In genomic region chr15:98155272-98155671, GRCm38 (mm10) we compare ENCODE assay signal across 28 mouse cellular contexts. TPM values are rescaled to one million over a fixed set of nuclear protein-coding genes. Genes with fewer than 3 reads are reported as not detected.
A peak's percentile ranks its signal among the peaks of the same experiment; 100 is the strongest.
DNase-seq lines count a peak whose midpoint lies in the region; ATAC-seq and TF ChIP-seq lines count a peak whose summit lies in the region.
"Had no signal": no experiment of that assay in that cellular context is flagged by ENCODE, and none has a peak within 500 bp of the region (broad histone marks: within the 10 kb centered on the region; RNA-seq: fewer than 3 reads in every experiment).

No protein-coding gene starts in this region.

- DNase-seq in CH12.LX (ENCODE audit: extremely low read depth) (no peak), MEL (ENCODE audit: low read depth, low spot score) (no peak), ZHBTc4 (ENCODE audit: low read depth, low spot score) (peak; percentile 47)
- DNase-seq in frontal cortex, postnatal 25 days (ENCODE audit: low spot score in 2 of 2), result no peak
- DNase-seq in heart, postnatal 4 days, result no peak
- DNase-seq: adrenal gland, postnatal 10 days; adrenal gland, postnatal 25 days; cerebellum, adult 11 months; cerebellum, adult 18-20 months; cerebellum, adult 8-10 months; cerebellum, adult 9-11 months; cerebellum, postnatal 25 days; forebrain, postnatal 0 days had no signal

- H3K4me2 ChIP-seq in CH12.LX (ENCODE audit: insufficient read depth, low read depth, poor library complexity, severe bottlenecking), result no peak overlapping the region
- H3K4me2 ChIP-seq in forebrain, embryonic 16.5 days (ENCODE audit: low read length), result no peak overlapping the region
- H3K4me2 ChIP-seq in intestine, embryonic 15.5 days (replicated peaks), result no peak overlapping the region
- H3K4me2 ChIP-seq: embryonic facial prominence, embryonic 12.5 days; forebrain, embryonic 12.5 days had no signal

- in situ Hi-C loops in CH12.LX (cut with MboI; ENCODE audit: low pct_ligation_motif_present, low pct_unique_long_range_greater_than_20kb, low sequenced_read_pairs), result loop anchor here (10.0 to 25.0 kb wide), 2 partner anchors 190 to 293 kb away; partner anchors contain the start of gene Tmem106c

- no peaks in the 10 kb centered on the region for H3K79me2 ChIP-seq in CH12.LX (replicated peaks; ENCODE audit: control insufficient read depth, extremely low read depth, insufficient read depth, poor library complexity, severe bottlenecking)
- H3K79me2 ChIP-seq in MEL (ENCODE audit: control insufficient read depth, insufficient read depth, low read length, poor library complexity), result no peaks in the 10 kb centered on the region

- no peak overlapping the region for H3K9ac ChIP-seq in CH12.LX (ENCODE audit: insufficient read depth, low read depth)
- H3K9ac ChIP-seq in ES-Bruce4 (ENCODE audit: low read depth, poor library complexity, severe bottlenecking), result no peak overlapping the region
- H3K9ac ChIP-seq in MEL (ENCODE audit: control insufficient read depth, low read depth, low read length, poor library complexity, severe bottlenecking), result no peak overlapping the region
- H3K9ac ChIP-seq in forebrain, embryonic 16.5 days (replicated peaks; ENCODE audit: low read depth, low read length), result no peak overlapping the region
- no peak overlapping the region for H3K9ac ChIP-seq in intestine, embryonic 15.5 days
- H3K9ac ChIP-seq: embryonic facial prominence, embryonic 12.5 days; forebrain, embryonic 12.5 days; forebrain, postnatal 0 days had no signal

- no peak for ATAC-seq in forebrain, embryonic 16.5 days
- ATAC-seq in intestine, embryonic 15.5 days, result no peak
- ATAC-seq: forebrain, embryonic 14.5 days; forebrain, postnatal 0 days had no signal

- H3K27ac ChIP-seq in CH12.LX (ENCODE audit: insufficient read depth, low read depth) (no peak overlapping the region; the same call in 1 of the 2 replicates), ES-Bruce4 (ENCODE audit: insufficient read depth, low read length) (peak overlapping the region; percentile 94), MEL (ENCODE audit: control insufficient read depth, low read depth, low read length) (no peak overlapping the region)
- no peak overlapping the region for H3K27ac ChIP-seq in forebrain, embryonic 16.5 days (ENCODE audit: low read length)
- H3K27ac ChIP-seq in intestine, embryonic 15.5 days, result no peak overlapping the region
- H3K27ac ChIP-seq: embryonic facial prominence, embryonic 10.5 days; embryonic facial prominence, embryonic 12.5 days; forebrain, embryonic 10.5 days; forebrain, embryonic 12.5 days had no signal

- TF ChIP-seq RAD21 in CH12.LX (IDR thresholded peaks at IDR 0.05; ENCODE audit: low read depth, low read length) (no peak), MEL (IDR thresholded peaks at IDR 0.05; ENCODE audit: low read depth, low read length) (no peak)

- 88% methylated on average over 5 of the region's 5 CpGs for WGBS in forebrain, embryonic 16.5 days
- WGBS in intestine, embryonic 15.5 days, result 90% methylated on average over 5 of the region's 5 CpGs

- H3K36me3 ChIP-seq in CH12.LX (replicated peaks in 1 of 2; ENCODE audit: control insufficient read depth in 1 of 2, insufficient read depth in 1 of 2, low read length in 1 of 2) (no peaks in the 10 kb centered on the region), ES-Bruce4 (ENCODE audit: control insufficient read depth, insufficient read depth, low read length, poor library complexity, severe bottlenecking) (no peaks in the 10 kb centered on the region), MEL (ENCODE audit: control insufficient read depth in 1 of 2, insufficient read depth in 2 of 2, low read length in 2 of 2) (peaks cover 0 to 2% of the 10 kb centered on the region in 2 experiments; a peak in 1 of 4 replicates)
- no peaks in the 10 kb centered on the region for H3K36me3 ChIP-seq in forebrain, embryonic 16.5 days (ENCODE audit: control insufficient read depth, insufficient read depth)
- no peaks in the 10 kb centered on the region for H3K36me3 ChIP-seq in intestine, embryonic 15.5 days
- H3K36me3 ChIP-seq: embryonic facial prominence, embryonic 10.5 days; embryonic facial prominence, embryonic 12.5 days; forebrain, embryonic 10.5 days; forebrain, embryonic 12.5 days; G1E had no signal

- no peak for TF ChIP-seq CTCF in CH12.LX (conservative IDR thresholded peaks at IDR 0.05 in 1 of 2, IDR thresholded peaks at IDR 0.05 in 1 of 2; ENCODE audit: low read depth in 2 of 2, low read length in 2 of 2)
- no peak for TF ChIP-seq CTCF in ES-Bruce4 (IDR thresholded peaks at IDR 0.05; ENCODE audit: low read depth, low read length)
- no peak for TF ChIP-seq CTCF in MEL (IDR thresholded peaks at IDR 0.05 in 2 of 3, conservative IDR thresholded peaks at IDR 0.05 in 1 of 3; ENCODE audit: control insufficient read depth in 1 of 3, insufficient read depth in 1 of 3, low read depth in 2 of 3, low read length in 3 of 3, poor library complexity in 1 of 3, severe bottlenecking in 1 of 3)

- peaks cover 8 to 30% of the 10 kb centered on the region in 2 experiments; a peak in 3 of 4 replicates for H3K4me1 ChIP-seq in CH12.LX (ENCODE audit: control insufficient read depth in 1 of 2, insufficient read depth in 2 of 2)
- H3K4me1 ChIP-seq in ES-Bruce4 (ENCODE audit: control insufficient read depth, insufficient read depth, low read length), result no peaks in the 10 kb centered on the region
- H3K4me1 ChIP-seq in MEL (ENCODE audit: control insufficient read depth in 1 of 2, insufficient read depth in 2 of 2, low read length in 2 of 2), result 0 out of 4 replicates have a peak, but pooled peaks cover 0 to 2% of the 10 kb centered on the region in 2 experiments
- no peaks in the 10 kb centered on the region for H3K4me1 ChIP-seq in forebrain, embryonic 16.5 days (replicated peaks; ENCODE audit: control insufficient read depth, insufficient read depth, low read length)
- no peaks in the 10 kb centered on the region for H3K4me1 ChIP-seq in intestine, embryonic 15.5 days (replicated peaks)
- H3K4me1 ChIP-seq: embryonic facial prominence, embryonic 12.5 days had no signal

- dilution Hi-C loops in CH12.LX (cut with MboI; ENCODE audit: extremely low pct_ligation_motif_present, extremely low pct_unique_long_range_greater_than_20kb, low sequenced_read_pairs), result no loop called here

- no peak for TF ChIP-seq EP300 in CH12.LX (IDR thresholded peaks at IDR 0.05; ENCODE audit: low read length)
- TF ChIP-seq EP300 in ES-Bruce4 (IDR thresholded peaks at IDR 0.05; ENCODE audit: insufficient read depth, low read depth, low read length), result no peak
- TF ChIP-seq EP300 in MEL (IDR thresholded peaks at IDR 0.05; ENCODE audit: low read depth in 1 of 2, low read length in 2 of 2), result no peak

- TF ChIP-seq POLR2A in CH12.LX (IDR thresholded peaks at IDR 0.05; ENCODE audit: low read depth, low read length) (no peak), ES-Bruce4 (IDR thresholded peaks at IDR 0.05; ENCODE audit: insufficient read depth, low read length) (no peak), MEL (IDR thresholded peaks at IDR 0.05; ENCODE audit: control insufficient read depth in 1 of 2, insufficient read depth in 1 of 2, low read depth in 1 of 2, low read length in 2 of 2, poor library complexity in 1 of 2) (no peak)

- no peak overlapping the region for H3K4me3 ChIP-seq in CH12.LX (replicated peaks in 1 of 3; ENCODE audit: low read depth in 2 of 3, low read length in 2 of 3, poor library complexity in 1 of 3)
- H3K4me3 ChIP-seq in ES-Bruce4 (ENCODE audit: low read depth, low read length), result no peak overlapping the region
- no peak overlapping the region for H3K4me3 ChIP-seq in MEL (ENCODE audit: control insufficient read depth in 1 of 2, insufficient read depth in 1 of 2, low read depth in 2 of 2, low read length in 2 of 2)
- no peak overlapping the region for H3K4me3 ChIP-seq in forebrain, embryonic 16.5 days (replicated peaks; ENCODE audit: low read length)
- no peak overlapping the region for H3K4me3 ChIP-seq in intestine, embryonic 15.5 days (replicated peaks)
- H3K4me3 ChIP-seq: embryonic facial prominence, embryonic 10.5 days; embryonic facial prominence, embryonic 12.5 days; erythroblast, embryonic 14.5 days; forebrain, embryonic 10.5 days; forebrain, embryonic 12.5 days had no signal

- no peaks in the 10 kb centered on the region for H3K9me3 ChIP-seq in CH12.LX (replicated peaks; ENCODE audit: low read length)
- no peaks in the 10 kb centered on the region for H3K9me3 ChIP-seq in ES-Bruce4 (replicated peaks; ENCODE audit: control insufficient read depth, insufficient read depth, low read length, poor library complexity, severe bottlenecking)
- H3K9me3 ChIP-seq in MEL (replicated peaks; ENCODE audit: insufficient read depth, low read length), result no peaks in the 10 kb centered on the region
- no peaks in the 10 kb centered on the region for H3K9me3 ChIP-seq in forebrain, embryonic 16.5 days (ENCODE audit: control insufficient read depth, low read length)
- H3K9me3 ChIP-seq in intestine, embryonic 15.5 days, result no peaks in the 10 kb centered on the region
- H3K9me3 ChIP-seq: embryonic facial prominence, embryonic 10.5 days; embryonic facial prominence, embryonic 12.5 days; forebrain, embryonic 10.5 days; forebrain, embryonic 12.5 days; G1E had no signal

- H3K27me3 ChIP-seq in CH12.LX (replicated peaks), result peaks cover 5% of the 10 kb centered on the region
- H3K27me3 ChIP-seq in ES-Bruce4 (ENCODE audit: control insufficient read depth, insufficient read depth, low read length, poor library complexity, severe bottlenecking), result no peaks in the 10 kb centered on the region
- peaks cover 2 to 10% of the 10 kb centered on the region in 2 experiments for H3K27me3 ChIP-seq in MEL (ENCODE audit: control insufficient read depth in 1 of 2, insufficient read depth in 2 of 2, low read length in 2 of 2)
- H3K27me3 ChIP-seq in forebrain, embryonic 16.5 days (replicated peaks; ENCODE audit: control insufficient read depth, insufficient read depth, low read length), result no peaks in the 10 kb centered on the region
- no peaks in the 10 kb centered on the region for H3K27me3 ChIP-seq in intestine, embryonic 15.5 days (replicated peaks)
- H3K27me3 ChIP-seq: embryonic facial prominence, embryonic 12.5 days; forebrain, embryonic 12.5 days had no signal

RNA-seq across cellular contexts. Expression of gene Asb8, which starts 10.2 kb away (rescaled TPM):
- 20.5 and 22.6 TPM in 2 replicates for total RNA-seq in CH12.LX (2012; rRNA removed)
- total RNA-seq in CH12.LX (2014; rRNA removed), result 31.1 and 32.5 TPM in 2 replicates
- polyA plus RNA-seq in CH12.LX (2012; ENCODE audit: insufficient read length, low read depth), result 24.7 and 27.7 TPM in 2 replicates
- 34.7 and 34.9 TPM in 2 replicates for polyA plus RNA-seq in ES-Bruce4 (2011; ENCODE audit: insufficient read depth, insufficient read length, low read depth, missing spikeins)
- total RNA-seq in MEL (2012; rRNA removed), result 28.7 and 33.1 TPM in 2 replicates
- 10 to 100 TPM in 1 of 2 experiments, not detected in 1; 38.2 TPM for polyA plus RNA-seq in MEL (2012; ENCODE audit: insufficient read depth in 1 of 2, insufficient read length in 2 of 2, low read depth in 1 of 2, low replicate concordance in 2 of 2, missing spikeins in 1 of 2)
- total RNA-seq in heart, postnatal 4 days (2021), result 100 to 1,000 TPM in 1 of 2 experiments, 10 to 100 TPM in 1; 97.9 to 103 TPM
- polyA plus RNA-seq in forebrain, embryonic 16.5 days (2015; fragmentation: Nextera tagmentation; extraction: Ambion mirVana), result 48.5 and 51.1 TPM in 2 replicates
- polyA plus RNA-seq in intestine, embryonic 15.5 days (2015; fragmentation: Nextera tagmentation; extraction: Ambion mirVana), result 46.6 and 49.5 TPM in 2 replicates

RNA-seq across cellular contexts. Expression of gene Ccdc184, which starts 11.7 kb away (rescaled TPM):
- total RNA-seq in CH12.LX (2012; rRNA removed) (0.04 TPM in 1 of 2 replicates, not detected in the other), CH12.LX (2014; rRNA removed) (not detected in 2 replicates), MEL (2012; rRNA removed) (not detected in 2 replicates)
- polyA plus RNA-seq in CH12.LX (2012; ENCODE audit: insufficient read length, low read depth) (0.08 and 0.17 TPM in 2 replicates), ES-Bruce4 (2011; ENCODE audit: insufficient read depth, insufficient read length, low read depth, missing spikeins) (0.81 and 1.8 TPM in 2 replicates), MEL (2012; ENCODE audit: insufficient read depth in 1 of 2, insufficient read length in 2 of 2, low read depth in 1 of 2, low replicate concordance in 2 of 2, missing spikeins in 1 of 2) (under 1 TPM in 1 of 2 experiments, not detected in 1; 0.52 TPM)
- under 1 TPM; 0.74 to 0.92 TPM for total RNA-seq in heart, postnatal 4 days (2021)
- 29.7 and 50.4 TPM in 2 replicates for polyA plus RNA-seq in forebrain, embryonic 16.5 days (2015; fragmentation: Nextera tagmentation; extraction: Ambion mirVana)
- polyA plus RNA-seq in intestine, embryonic 15.5 days (2015; fragmentation: Nextera tagmentation; extraction: Ambion mirVana), result 1.6 and 1.7 TPM in 2 replicates
- total RNA-seq: G1E had no signal
- polyA plus RNA-seq: erythroblast, embryonic 14.5 days; G1E had no signal

RNA-seq across cellular contexts. Expression of gene Olfr288, which starts 40.1 kb away (rescaled TPM):
- total RNA-seq in CH12.LX (2012; rRNA removed) (not detected in 2 replicates), CH12.LX (2014; rRNA removed) (not detected in 2 replicates), MEL (2012; rRNA removed) (not detected in 2 replicates)
- polyA plus RNA-seq in CH12.LX (2012; ENCODE audit: insufficient read length, low read depth) (not detected in 2 replicates), ES-Bruce4 (2011; ENCODE audit: insufficient read depth, insufficient read length, low read depth, missing spikeins) (not detected in 2 replicates), MEL (2012; ENCODE audit: insufficient read depth in 1 of 2, insufficient read length in 2 of 2, low read depth in 1 of 2, low replicate concordance in 2 of 2, missing spikeins in 1 of 2) (not detected)
- total RNA-seq in heart, postnatal 4 days (2021), result not detected
- not detected in 2 replicates for polyA plus RNA-seq in forebrain, embryonic 16.5 days (2015; fragmentation: Nextera tagmentation; extraction: Ambion mirVana)
- polyA plus RNA-seq in intestine, embryonic 15.5 days (2015; fragmentation: Nextera tagmentation; extraction: Ambion mirVana), result not detected in 2 replicates
- total RNA-seq: adrenal gland, adult 2 months; adrenal gland, postnatal 10 days; adrenal gland, postnatal 25 days; adrenal gland, postnatal 4 days; forebrain, postnatal 0 days; G1E had no signal
- polyA plus RNA-seq: adrenal gland, adult 2 months; brain, embryonic 14.5 days; C2C12; embryonic facial prominence, embryonic 10.5 days; embryonic facial prominence, embryonic 12.5 days; embryonic facial prominence, embryonic 14.5 days; erythroblast, embryonic 14.5 days; forebrain, embryonic 10.5 days; forebrain, embryonic 12.5 days; forebrain, embryonic 14.5 days; forebrain, postnatal 0 days; G1E had no signal

Comparison
In these comparisons a context has a peak if more than half of its experiments do, and no peak if none do; other contexts are left out.
1. RNA of gene Ccdc184, which starts 11.7 kb away (polyA plus RNA-seq): 29.7 to 50.4 TPM in forebrain, embryonic 16.5 days; 1.6 to 1.7 TPM in intestine, embryonic 15.5 days, 0.81 to 1.8 TPM in ES-Bruce4, 0.52 TPM in MEL and 0.08 to 0.17 TPM in CH12.LX; every median in the first group is over 10 times any median in the second.
2. Of the 35 proteins assayed by ChIP-seq in both MEL and CH12.LX: peak only in MEL: none; only in CH12.LX: none; in both: ZKSCAN1; in neither: 34.